ENCODE assay signal across 8 mouse cellular contexts in genomic region chr2:65931841-65932311, GRCm38 (mm10).
DNase-seq lines count a peak whose midpoint lies in the region; ATAC-seq and TF ChIP-seq lines count a peak whose summit lies in the region.

No protein-coding gene starts in this region.

- peak; percentile 87 for DNase-seq in MN1 (ENCODE audit: low spot score)
- DNase-seq in cerebellum, adult 2 months: peak; percentile 65 to 70
- peak; percentile 88 for DNase-seq in forebrain, postnatal 0 days
- peak; percentile 72 to 80 for DNase-seq in left cerebral cortex, postnatal 10 days (ENCODE audit: extremely low spot score in 1 of 2, low spot score in 2 of 2)
- peak; percentile 96 for DNase-seq in midbrain, embryonic 11.5 days (ENCODE audit: low spot score, missing footprints)
- DNase-seq in spleen, postnatal 14 days (ENCODE audit: low spot score in 2 of 2): no peak

- TF ChIP-seq POLR2A in cerebellum, adult 2 months (IDR thresholded peaks at IDR 0.05; ENCODE audit: borderline replicate concordance, insufficient read depth, low read length): no peak

- H3K4me3 ChIP-seq in cerebellum, adult 2 months (replicated peaks; ENCODE audit: insufficient read depth, low read depth, low read length): peak overlapping the region; percentile 81
- peak overlapping the region; percentile 49 for H3K4me3 ChIP-seq in forebrain, postnatal 0 days (ENCODE audit: low read depth, low read length)
- H3K4me3 ChIP-seq in intestine, embryonic 15.5 days (replicated peaks): peak overlapping the region; percentile 42
- peak overlapping the region; percentile 31 for H3K4me3 ChIP-seq in midbrain, embryonic 11.5 days (ENCODE audit: low read depth, low read length)
- peak overlapping the region; percentile 47 for H3K4me3 ChIP-seq in stomach, embryonic 16.5 days (replicated peaks; ENCODE audit: low read length)

- H3K4me1 ChIP-seq in cerebellum, adult 2 months (ENCODE audit: control insufficient read depth, insufficient read depth, low read length): no peaks in the 10 kb centered on the region
- peaks cover 9% of the 10 kb centered on the region; the same call in 1 of the 2 replicates for H3K4me1 ChIP-seq in forebrain, postnatal 0 days (ENCODE audit: insufficient read depth)
- no peaks in the 10 kb centered on the region for H3K4me1 ChIP-seq in intestine, embryonic 15.5 days (replicated peaks)
- H3K4me1 ChIP-seq in midbrain, embryonic 11.5 days (ENCODE audit: control insufficient read depth, insufficient read depth, low read length): peaks cover 10% of the 10 kb centered on the region
- no peaks in the 10 kb centered on the region for H3K4me1 ChIP-seq in stomach, embryonic 16.5 days (ENCODE audit: control insufficient read depth, insufficient read depth, low read length)

- peak overlapping the region; percentile 75 for H3K9ac ChIP-seq in forebrain, postnatal 0 days
- H3K9ac ChIP-seq in intestine, embryonic 15.5 days: peak overlapping the region; percentile 32; the same call in 1 of the 2 replicates
- H3K9ac ChIP-seq in midbrain, embryonic 11.5 days (ENCODE audit: low read length): peak overlapping the region; percentile 13
- H3K9ac ChIP-seq in stomach, embryonic 16.5 days (ENCODE audit: low read length): peak overlapping the region; percentile 66

- no peaks in the 10 kb centered on the region for H3K36me3 ChIP-seq in forebrain, postnatal 0 days (ENCODE audit: insufficient read depth)
- H3K36me3 ChIP-seq in intestine, embryonic 15.5 days: no peaks in the 10 kb centered on the region
- no peaks in the 10 kb centered on the region for H3K36me3 ChIP-seq in midbrain, embryonic 11.5 days (ENCODE audit: control insufficient read depth, insufficient read depth, low read length)
- no peaks in the 10 kb centered on the region for H3K36me3 ChIP-seq in stomach, embryonic 16.5 days (ENCODE audit: control insufficient read depth, insufficient read depth, low read length)

- ATAC-seq in forebrain, postnatal 0 days: peak; percentile 92
- peak; percentile 90 for ATAC-seq in intestine, embryonic 15.5 days
- peak; percentile 94 for ATAC-seq in midbrain, embryonic 11.5 days (ENCODE audit: low FRiP score)
- no peak for ATAC-seq in stomach, embryonic 16.5 days (ENCODE audit: insufficient read depth, low FRiP score)

- no peak for TF ChIP-seq CTCF in cerebellum, adult 2 months (IDR thresholded peaks at IDR 0.05; ENCODE audit: borderline replicate concordance, insufficient read depth, low read depth, low read length)
- no peak for TF ChIP-seq CTCF in forebrain, postnatal 0 days (IDR thresholded peaks at IDR 0.05; ENCODE audit: low read depth)

- no peaks in the 10 kb centered on the region for H3K9me3 ChIP-seq in forebrain, postnatal 0 days (ENCODE audit: low read length)
- H3K9me3 ChIP-seq in intestine, embryonic 15.5 days: no peaks in the 10 kb centered on the region
- no peaks in the 10 kb centered on the region for H3K9me3 ChIP-seq in midbrain, embryonic 11.5 days (ENCODE audit: control insufficient read depth, low read length)
- no peaks in the 10 kb centered on the region for H3K9me3 ChIP-seq in stomach, embryonic 16.5 days (replicated peaks; ENCODE audit: control insufficient read depth, low read length)

- intact Hi-C loops in left cerebral cortex, postnatal 10 days (cut with DNase I): loop anchor here (2.0 kb wide), 1 partner anchor 85 kb away; no protein-coding TSS in a partner anchor

- peak overlapping the region; percentile 69 for H3K4me2 ChIP-seq in forebrain, postnatal 0 days (ENCODE audit: low read depth)
- peak overlapping the region; percentile 79 for H3K4me2 ChIP-seq in intestine, embryonic 15.5 days (replicated peaks)
- H3K4me2 ChIP-seq in midbrain, embryonic 11.5 days: peak overlapping the region; percentile 36
- H3K4me2 ChIP-seq in stomach, embryonic 16.5 days (ENCODE audit: low read depth, low read length): peak overlapping the region; percentile 80

- no peaks in the 10 kb centered on the region for H3K27me3 ChIP-seq in cerebellum, adult 2 months (ENCODE audit: control insufficient read depth, insufficient read depth, low read length)
- no peaks in the 10 kb centered on the region for H3K27me3 ChIP-seq in forebrain, postnatal 0 days (ENCODE audit: insufficient read depth, low read length)
- no peaks in the 10 kb centered on the region for H3K27me3 ChIP-seq in intestine, embryonic 15.5 days (replicated peaks)
- H3K27me3 ChIP-seq in midbrain, embryonic 11.5 days (ENCODE audit: control insufficient read depth, insufficient read depth, low read length): no peaks in the 10 kb centered on the region
- no peaks in the 10 kb centered on the region for H3K27me3 ChIP-seq in stomach, embryonic 16.5 days (ENCODE audit: control insufficient read depth, insufficient read depth, low read length)

- WGBS in cerebellum, adult 2 months: under 1% methylated on average over 11 of the region's 11 CpGs
- WGBS in forebrain, postnatal 0 days: 2% methylated on average over 11 of the region's 11 CpGs
- under 1% methylated on average over 11 of the region's 11 CpGs for WGBS in intestine, embryonic 15.5 days
- under 1% methylated on average over 11 of the region's 11 CpGs for WGBS in midbrain, embryonic 11.5 days
- 4% methylated on average over 11 of the region's 11 CpGs for WGBS in stomach, embryonic 16.5 days

- no peak overlapping the region for H3K27ac ChIP-seq in cerebellum, adult 2 months (ENCODE audit: insufficient read depth, low read length)
- peak overlapping the region; percentile 93 for H3K27ac ChIP-seq in forebrain, postnatal 0 days (ENCODE audit: low read depth, low read length)
- H3K27ac ChIP-seq in intestine, embryonic 15.5 days: no peak overlapping the region
- H3K27ac ChIP-seq in midbrain, embryonic 11.5 days (ENCODE audit: low read depth, low read length): peak overlapping the region; percentile 80
- no peak overlapping the region for H3K27ac ChIP-seq in stomach, embryonic 16.5 days (ENCODE audit: low read length)

Comparison
In these comparisons a context has a peak if more than half of its experiments do, and no peak if none do; other contexts are left out.
1. DNase-seq: peak in MN1 (single experiment), cerebellum, adult 2 months (2 of 2), forebrain, postnatal 0 days (single experiment), left cerebral cortex, postnatal 10 days (2 of 2) and midbrain, embryonic 11.5 days (single experiment); none in spleen, postnatal 14 days (0 of 2).
2. H3K27ac ChIP-seq: peak in forebrain, postnatal 0 days (single experiment) and midbrain, embryonic 11.5 days (single experiment); none in cerebellum, adult 2 months (single experiment), intestine, embryonic 15.5 days (single experiment) and stomach, embryonic 16.5 days (single experiment).
3. H3K4me3 ChIP-seq: peak in every context shown above with its lines; median percentile 81 in cerebellum, adult 2 months; 49 in forebrain, postnatal 0 days; 47 in stomach, embryonic 16.5 days; 42 in intestine, embryonic 15.5 days; 31 in midbrain, embryonic 11.5 days.
4. H3K9ac ChIP-seq: peak in every context shown above with its lines; median percentile 75 in forebrain, postnatal 0 days; 66 in stomach, embryonic 16.5 days; 32 in intestine, embryonic 15.5 days; 13 in midbrain, embryonic 11.5 days.
5. Peak in every context shown above with its lines, with median percentiles within 50 percentile points of each other: H3K4me2 ChIP-seq.